Mouse (Mus musculus) CH12.LX (cell line): Measurements from ENCODE around the gene Gm36028.

Experiments
- CTCF ChIP-seq, 2 experiments: IDR thresholded peaks in 1 of 2; conservative IDR thresholded peaks in 1 of 2; 2 replicates each; pipeline ENCODE4 v1.5.1; 2011 to 2012; ENCODE audit warnings: low read depth in 2 of 2, low read length in 2 of 2, improper control_type of control experiment in 1 of 2, inconsistent platforms in 1 of 2, mild to moderate bottlenecking in 1 of 2, moderate library complexity in 1 of 2
- EP300 ChIP-seq: IDR thresholded peaks from 2 replicates; pipeline ENCODE4 v1.6.1; 2011; ENCODE audit warnings: low read length, improper control_type of control experiment
- MAX ChIP-seq: IDR thresholded peaks from 2 replicates; pipeline ENCODE4 v1.6.1; 2011; ENCODE audit warnings: low read length, improper control_type of control experiment
- MXI1 ChIP-seq: IDR thresholded peaks from 2 replicates; pipeline ENCODE4 v1.6.1; 2011; ENCODE audit warnings: mild to moderate bottlenecking, low read depth, low read length, improper control_type of control experiment
- RAD21 ChIP-seq: IDR thresholded peaks from 2 replicates; pipeline ENCODE4 v1.6.1; 2011; ENCODE audit warnings: low read depth, mild to moderate bottlenecking, low read length, improper control_type of control experiment, moderate library complexity
- TCF12 ChIP-seq: IDR thresholded peaks from 2 replicates; pipeline ENCODE4 v1.6.1; 2014; ENCODE audit warnings: low read depth, mild to moderate bottlenecking, inconsistent platforms, low read length, improper control_type of control experiment
- ZC3H11A ChIP-seq: IDR thresholded peaks from 2 replicates; pipeline ENCODE4 v1.6.1; 2012; ENCODE audit warnings: low read depth, mild to moderate bottlenecking, inconsistent platforms, low read length, improper control_type of control experiment
- ZMIZ1 ChIP-seq: IDR thresholded peaks from 2 replicates; pipeline ENCODE4 v1.6.1; 2012; ENCODE audit warnings: low read depth, mild to moderate bottlenecking, inconsistent platforms, low read length, improper control_type of control experiment

DNA sequence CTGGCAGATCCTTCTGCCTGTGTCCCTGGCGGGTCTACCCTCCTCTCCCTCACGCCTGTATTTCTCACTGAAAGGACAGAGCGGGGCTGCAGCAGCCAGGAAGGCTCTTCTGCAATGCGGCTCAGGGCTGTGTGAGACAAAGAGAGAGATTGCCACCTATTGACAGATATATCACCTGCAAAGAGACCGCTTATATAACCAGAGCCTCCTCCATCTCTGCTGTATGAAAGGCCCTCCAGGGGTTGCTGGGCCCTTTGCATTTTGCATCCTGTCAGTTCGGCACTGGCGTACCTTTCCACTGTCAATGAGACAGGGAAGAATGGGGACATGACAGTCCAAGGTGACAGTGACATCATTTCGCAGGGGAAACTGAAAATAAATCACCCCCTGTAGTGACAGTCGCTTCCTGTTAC is 48.5 kb downstream of the Gm36028 start:
- TF ChIP-seq EP300 (no peak), MAX (peak; percentile 29; the same call in 1 of the 2 replicates), MXI1 (no peak), CTCF (conservative IDR thresholded peaks at IDR 0.05 in 1 of 2, IDR thresholded peaks at IDR 0.05 in 1 of 2; ENCODE audit: low read depth in 2 of 2, low read length in 2 of 2) (peak in 1 of 2 experiments; percentile 88; a peak in 2 of 4 replicates), ZMIZ1 (no peak), TCF12 (no peak), ZC3H11A (peak; percentile 64), RAD21 (peak; percentile 88)
